Mouse (Mus musculus) G1E (cell line): ENCODE measurements at regions not wholly inside any gene's neighbourhood (a gene's known extent, or its start where the extent isn't known, plus 50 kb on each side); places are given as distances from the start of the nearest gene placed in this dataset.

Experiments
- CTCF ChIP-seq: IDR thresholded peaks from 2 replicates; pipeline ENCODE4 v1.5.1; 2012; ENCODE audit warnings: low read depth, low read length, inconsistent platforms, mixed read lengths
- GATA1 ChIP-seq: IDR thresholded peaks from 2 replicates; pipeline ENCODE4 v1.6.1; 2012; ENCODE audit warnings: borderline replicate concordance, low read length, inconsistent platforms, mixed read lengths
- GATA2 ChIP-seq: IDR thresholded peaks from 2 replicates; pipeline ENCODE4 v1.6.1; 2012; ENCODE audit warnings: low read depth, low read length, inconsistent platforms, borderline replicate concordance
- TAL1 ChIP-seq: conservative IDR thresholded peaks from 2 replicates; pipeline ENCODE4 v1.6.1; 2012; ENCODE audit warnings: low read depth, low read length, inconsistent platforms, mixed read lengths

- TF ChIP-seq GATA2 (no peak), CTCF (no peak), GATA1 (no peak), TAL1 (no peak)
These were observed 332.7 kb downstream of the 1700017N19Rik start for GRCm38 (mm10) chr10:100922976-100923375.
